8 mouse cellular contexts compared by ENCODE assay signal in genomic region chr4:132509621-132510296, GRCm38 (mm10). TPM values are rescaled to one million over a fixed set of nuclear protein-coding genes. Genes with fewer than 3 reads are reported as not detected.
DNase-seq lines count a peak whose midpoint lies in the region; ATAC-seq and TF ChIP-seq lines count a peak whose summit lies in the region.

No protein-coding gene starts in this region.

- peak; percentile 89 for DNase-seq in 3T3-L1 (ENCODE audit: low read depth, low spot score)
- DNase-seq in adrenal gland, adult 8-10 months, result peak; percentile 79
- peak; percentile 92 for DNase-seq in embryonic facial prominence, embryonic 11.5 days (ENCODE audit: low spot score)

- no peaks in the 10 kb centered on the region for H3K36me3 ChIP-seq in embryonic facial prominence, embryonic 11.5 days (replicated peaks; ENCODE audit: control insufficient read depth, insufficient read depth, low read depth, low read length)
- no peaks in the 10 kb centered on the region for H3K36me3 ChIP-seq in intestine, postnatal 0 days (ENCODE audit: control insufficient read depth, insufficient read depth)
- H3K36me3 ChIP-seq in limb, embryonic 15.5 days, result no peaks in the 10 kb centered on the region
- H3K36me3 ChIP-seq in midbrain, embryonic 16.5 days (ENCODE audit: control insufficient read depth, insufficient read depth, low read length), result no peaks in the 10 kb centered on the region
- H3K36me3 ChIP-seq in stomach, embryonic 15.5 days, result no peaks in the 10 kb centered on the region

- under 1% methylated on average over 52 of the region's 52 CpGs for WGBS in embryonic facial prominence, embryonic 11.5 days
- WGBS in intestine, postnatal 0 days, result under 1% methylated on average over 52 of the region's 52 CpGs
- WGBS in limb, embryonic 15.5 days, result 0% methylated on average over 52 of the region's 52 CpGs
- WGBS in midbrain, embryonic 16.5 days, result under 1% methylated on average over 50 of the region's 52 CpGs
- WGBS in stomach, embryonic 15.5 days, result under 1% methylated on average over 50 of the region's 52 CpGs

- peak; percentile 11; the same call in 1 of the 2 replicates for TF ChIP-seq CTCF in intestine, postnatal 0 days (IDR thresholded peaks at IDR 0.05; ENCODE audit: low read depth)

- H3K4me1 ChIP-seq in embryonic facial prominence, embryonic 11.5 days (ENCODE audit: control insufficient read depth, insufficient read depth, low read length), result no peaks in the 10 kb centered on the region; the same call in 1 of the 2 replicates
- H3K4me1 ChIP-seq in intestine, postnatal 0 days (replicated peaks; ENCODE audit: control insufficient read depth, insufficient read depth, low read length), result 0 out of 2 replicates have a peak, but pooled peaks cover 4% of the 10 kb centered on the region
- peaks cover 24% of the 10 kb centered on the region for H3K4me1 ChIP-seq in limb, embryonic 15.5 days
- H3K4me1 ChIP-seq in midbrain, embryonic 16.5 days (ENCODE audit: control insufficient read depth, insufficient read depth, low read length), result peaks cover 5% of the 10 kb centered on the region; the same call in 1 of the 2 replicates
- H3K4me1 ChIP-seq in stomach, embryonic 15.5 days, result peaks cover 13% of the 10 kb centered on the region; the same call in 1 of the 2 replicates

- H3K4me2 ChIP-seq in embryonic facial prominence, embryonic 11.5 days (ENCODE audit: low read depth, low read length), result peak overlapping the region; percentile 91
- peak overlapping the region; percentile 80 for H3K4me2 ChIP-seq in intestine, postnatal 0 days (replicated peaks; ENCODE audit: low read depth)
- peak overlapping the region; percentile 89 for H3K4me2 ChIP-seq in limb, embryonic 15.5 days
- peak overlapping the region; percentile 93 for H3K4me2 ChIP-seq in midbrain, embryonic 16.5 days (ENCODE audit: low read length)
- H3K4me2 ChIP-seq in stomach, embryonic 15.5 days, result peak overlapping the region; percentile 84

- no peaks in the 10 kb centered on the region for H3K27me3 ChIP-seq in embryonic facial prominence, embryonic 11.5 days (ENCODE audit: control insufficient read depth, insufficient read depth, low read length)
- H3K27me3 ChIP-seq in intestine, postnatal 0 days (replicated peaks; ENCODE audit: control insufficient read depth, insufficient read depth, low read length), result no peaks in the 10 kb centered on the region
- H3K27me3 ChIP-seq in limb, embryonic 15.5 days, result no peaks in the 10 kb centered on the region
- peaks cover 3% of the 10 kb centered on the region for H3K27me3 ChIP-seq in midbrain, embryonic 16.5 days (ENCODE audit: control insufficient read depth, insufficient read depth, low read depth, low read length)
- H3K27me3 ChIP-seq in stomach, embryonic 15.5 days (replicated peaks), result no peaks in the 10 kb centered on the region

- H3K27ac ChIP-seq in embryonic facial prominence, embryonic 11.5 days (replicated peaks; ENCODE audit: low read depth, low read length), result peak overlapping the region; percentile 53; the same call in 1 of the 2 replicates
- peak overlapping the region; percentile 81 for H3K27ac ChIP-seq in intestine, postnatal 0 days (ENCODE audit: low read depth, low read length)
- H3K27ac ChIP-seq in limb, embryonic 15.5 days, result peak overlapping the region; percentile 87
- peak overlapping the region; percentile 76 for H3K27ac ChIP-seq in midbrain, embryonic 16.5 days (ENCODE audit: low read length)
- peak overlapping the region; percentile 91 for H3K27ac ChIP-seq in stomach, embryonic 15.5 days

- peak overlapping the region; percentile 77 for H3K4me3 ChIP-seq in embryonic facial prominence, embryonic 11.5 days (ENCODE audit: low read depth, low read length)
- peak overlapping the region; percentile 74 for H3K4me3 ChIP-seq in intestine, postnatal 0 days (ENCODE audit: low read depth, low read length)
- H3K4me3 ChIP-seq in limb, embryonic 15.5 days, result peak overlapping the region; percentile 81
- peak overlapping the region; percentile 86 for H3K4me3 ChIP-seq in midbrain, embryonic 16.5 days (ENCODE audit: low read depth, low read length)
- H3K4me3 ChIP-seq in stomach, embryonic 15.5 days (replicated peaks), result peak overlapping the region; percentile 85

- H3K9ac ChIP-seq in embryonic facial prominence, embryonic 11.5 days (replicated peaks; ENCODE audit: low read length), result peak overlapping the region; percentile 70
- H3K9ac ChIP-seq in intestine, postnatal 0 days (ENCODE audit: low read depth, low read length), result peak overlapping the region; percentile 70
- peak overlapping the region; percentile 71 for H3K9ac ChIP-seq in limb, embryonic 15.5 days
- H3K9ac ChIP-seq in midbrain, embryonic 16.5 days (ENCODE audit: low read depth, low read length), result peak overlapping the region; percentile 81
- peak overlapping the region; percentile 78 for H3K9ac ChIP-seq in stomach, embryonic 15.5 days

- H3K9me3 ChIP-seq in embryonic facial prominence, embryonic 11.5 days (replicated peaks; ENCODE audit: control insufficient read depth, low read length), result no peaks in the 10 kb centered on the region
- H3K9me3 ChIP-seq in intestine, postnatal 0 days (ENCODE audit: control insufficient read depth), result no peaks in the 10 kb centered on the region
- H3K9me3 ChIP-seq in limb, embryonic 15.5 days, result no peaks in the 10 kb centered on the region
- H3K9me3 ChIP-seq in midbrain, embryonic 16.5 days (replicated peaks; ENCODE audit: control insufficient read depth, low read length, poor library complexity, severe bottlenecking), result no peaks in the 10 kb centered on the region
- H3K9me3 ChIP-seq in stomach, embryonic 15.5 days, result no peaks in the 10 kb centered on the region

- peak; percentile 80 for ATAC-seq in embryonic facial prominence, embryonic 11.5 days (replicated peaks; ENCODE audit: insufficient number of reproducible peaks, low FRiP score, low TSS enrichment, low read depth)
- ATAC-seq in granulocyte monocyte progenitor cell, adult 5-6 weeks (replicated peaks; ENCODE audit: poor library complexity, severe bottlenecking), result peak; percentile 47
- peak; percentile 34 for ATAC-seq in intestine, postnatal 0 days
- peak; percentile 68 for ATAC-seq in limb, embryonic 15.5 days (ENCODE audit: insufficient number of reproducible peaks, low FRiP score, low TSS enrichment, low read depth)
- peak; percentile 72 for ATAC-seq in midbrain, embryonic 16.5 days
- ATAC-seq in stomach, embryonic 15.5 days (ENCODE audit: insufficient read depth, low FRiP score, low read depth), result peak; percentile 57

RNA-seq across cellular contexts. Expression of gene Sesn2, which starts 0.5 kb away (rescaled TPM):
- total RNA-seq in adrenal gland, adult 8-10 months (2022), result 10 to 100 TPM; 13.4 to 16.2 (median 14.4) TPM
- polyA plus RNA-seq in embryonic facial prominence, embryonic 11.5 days (2014; fragmentation: Nextera tagmentation; extraction: Ambion mirVana), result 5.8 and 6.0 TPM in 2 replicates
- total RNA-seq in granulocyte monocyte progenitor cell, adult 5-6 weeks (2014; fragmentation: Nextera tagmentation), result 3.4 and 3.9 TPM in 2 replicates
- total RNA-seq in granulocyte monocyte progenitor cell, adult 5-6 weeks (2017), result 2.1 and 2.9 TPM in 2 replicates
- 17.2 and 18.0 TPM in 2 replicates for polyA plus RNA-seq in intestine, postnatal 0 days (2015; fragmentation: Nextera tagmentation; extraction: Ambion mirVana)
- polyA plus RNA-seq in limb, embryonic 15.5 days (2015; fragmentation: Nextera tagmentation; extraction: Ambion mirVana), result 11.8 and 12.8 TPM in 2 replicates
- 9.2 and 10.0 TPM in 2 replicates for polyA plus RNA-seq in midbrain, embryonic 16.5 days (2015; fragmentation: Nextera tagmentation; extraction: Ambion mirVana)
- polyA plus RNA-seq in stomach, embryonic 15.5 days (2015; fragmentation: Nextera tagmentation; extraction: Ambion mirVana), result 14.2 TPM in 2 replicates

RNA-seq across cellular contexts. Expression of gene Atpif1, which starts 23.7 kb away (rescaled TPM):
- 100 to 1,000 TPM; 275 to 400 (median 333) TPM for total RNA-seq in adrenal gland, adult 8-10 months (2022)
- 1,114 and 1,125 TPM in 2 replicates for polyA plus RNA-seq in embryonic facial prominence, embryonic 11.5 days (2014; fragmentation: Nextera tagmentation; extraction: Ambion mirVana)
- 781 and 857 TPM in 2 replicates for total RNA-seq in granulocyte monocyte progenitor cell, adult 5-6 weeks (2014; fragmentation: Nextera tagmentation)
- 1,252 and 1,475 TPM in 2 replicates for total RNA-seq in granulocyte monocyte progenitor cell, adult 5-6 weeks (2017)
- polyA plus RNA-seq in intestine, postnatal 0 days (2015; fragmentation: Nextera tagmentation; extraction: Ambion mirVana), result 1,746 and 1,835 TPM in 2 replicates
- 746 and 799 TPM in 2 replicates for polyA plus RNA-seq in limb, embryonic 15.5 days (2015; fragmentation: Nextera tagmentation; extraction: Ambion mirVana)
- 1,190 and 1,253 TPM in 2 replicates for polyA plus RNA-seq in midbrain, embryonic 16.5 days (2015; fragmentation: Nextera tagmentation; extraction: Ambion mirVana)
- 1,135 and 1,340 TPM in 2 replicates for polyA plus RNA-seq in stomach, embryonic 15.5 days (2015; fragmentation: Nextera tagmentation; extraction: Ambion mirVana)

RNA-seq across cellular contexts. Expression of gene Dnajc8, which starts 25.6 kb away (rescaled TPM):
- 100 to 1,000 TPM in 2 of 4 experiments, 10 to 100 TPM in 2; 92.6 to 121 (median 106) TPM for total RNA-seq in adrenal gland, adult 8-10 months (2022)
- 249 and 255 TPM in 2 replicates for polyA plus RNA-seq in embryonic facial prominence, embryonic 11.5 days (2014; fragmentation: Nextera tagmentation; extraction: Ambion mirVana)
- 136 and 140 TPM in 2 replicates for total RNA-seq in granulocyte monocyte progenitor cell, adult 5-6 weeks (2014; fragmentation: Nextera tagmentation)
- 369 and 376 TPM in 2 replicates for total RNA-seq in granulocyte monocyte progenitor cell, adult 5-6 weeks (2017)
- polyA plus RNA-seq in intestine, postnatal 0 days (2015; fragmentation: Nextera tagmentation; extraction: Ambion mirVana), result 119 and 120 TPM in 2 replicates
- 129 and 131 TPM in 2 replicates for polyA plus RNA-seq in limb, embryonic 15.5 days (2015; fragmentation: Nextera tagmentation; extraction: Ambion mirVana)
- 138 and 153 TPM in 2 replicates for polyA plus RNA-seq in midbrain, embryonic 16.5 days (2015; fragmentation: Nextera tagmentation; extraction: Ambion mirVana)
- 140 and 147 TPM in 2 replicates for polyA plus RNA-seq in stomach, embryonic 15.5 days (2015; fragmentation: Nextera tagmentation; extraction: Ambion mirVana)

RNA-seq across cellular contexts. Expression of gene Med18, which starts 46.0 kb away (rescaled TPM):
- 10 to 100 TPM in 1 of 4 experiments, 1 to 10 TPM in 3; 7.7 to 11.0 (median 9.6) TPM for total RNA-seq in adrenal gland, adult 8-10 months (2022)
- polyA plus RNA-seq in embryonic facial prominence, embryonic 11.5 days (2014; fragmentation: Nextera tagmentation; extraction: Ambion mirVana), result 22.7 and 25.2 TPM in 2 replicates
- total RNA-seq in granulocyte monocyte progenitor cell, adult 5-6 weeks (2014; fragmentation: Nextera tagmentation), result 9.2 and 16.1 TPM in 2 replicates
- 9.9 and 16.2 TPM in 2 replicates for total RNA-seq in granulocyte monocyte progenitor cell, adult 5-6 weeks (2017)
- polyA plus RNA-seq in intestine, postnatal 0 days (2015; fragmentation: Nextera tagmentation; extraction: Ambion mirVana), result 8.8 and 9.5 TPM in 2 replicates
- 22.2 and 24.1 TPM in 2 replicates for polyA plus RNA-seq in limb, embryonic 15.5 days (2015; fragmentation: Nextera tagmentation; extraction: Ambion mirVana)
- 16.9 and 17.9 TPM in 2 replicates for polyA plus RNA-seq in midbrain, embryonic 16.5 days (2015; fragmentation: Nextera tagmentation; extraction: Ambion mirVana)
- polyA plus RNA-seq in stomach, embryonic 15.5 days (2015; fragmentation: Nextera tagmentation; extraction: Ambion mirVana), result 22.0 and 23.4 TPM in 2 replicates

RNA-seq across cellular contexts. Expression of gene Ptafr, which starts 54.1 kb away (rescaled TPM):
- 1 to 10 TPM; 1.6 to 6.1 (median 3.8) TPM for total RNA-seq in adrenal gland, adult 8-10 months (2022)
- 0.25 and 0.34 TPM in 2 replicates for polyA plus RNA-seq in embryonic facial prominence, embryonic 11.5 days (2014; fragmentation: Nextera tagmentation; extraction: Ambion mirVana)
- 2.4 TPM in 2 replicates for total RNA-seq in granulocyte monocyte progenitor cell, adult 5-6 weeks (2014; fragmentation: Nextera tagmentation)
- 1.2 and 1.4 TPM in 2 replicates for total RNA-seq in granulocyte monocyte progenitor cell, adult 5-6 weeks (2017)
- 4.7 and 5.2 TPM in 2 replicates for polyA plus RNA-seq in intestine, postnatal 0 days (2015; fragmentation: Nextera tagmentation; extraction: Ambion mirVana)
- 1.1 and 1.4 TPM in 2 replicates for polyA plus RNA-seq in limb, embryonic 15.5 days (2015; fragmentation: Nextera tagmentation; extraction: Ambion mirVana)
- 0.36 and 0.54 TPM in 2 replicates for polyA plus RNA-seq in midbrain, embryonic 16.5 days (2015; fragmentation: Nextera tagmentation; extraction: Ambion mirVana)
- 1.5 and 1.7 TPM in 2 replicates for polyA plus RNA-seq in stomach, embryonic 15.5 days (2015; fragmentation: Nextera tagmentation; extraction: Ambion mirVana)

Comparison
In these comparisons a context has a peak if more than half of its experiments do, and no peak if none do; other contexts are left out.
1. Peak in every context shown above with its lines: DNase-seq, ATAC-seq, H3K4me3 ChIP-seq and H3K27ac ChIP-seq.